Mouse (Mus musculus) kidney, adult 2 months (tissue): ENCODE results near the gene Rpl28. TPM values are rescaled to one million over a fixed set of nuclear protein-coding genes. Genes with fewer than 3 reads are reported as not detected.

ENCODE experiments used
- DNase-seq: peaks from one replicate; pipeline ENCODE4 v3.0.0; 2021
- H3K27ac ChIP-seq: fragments of 200-500 bp; 2 replicates; pipeline ENCODE4 v1.5.1; 2012; ENCODE audit warnings: low read depth, low read length, control low read depth, inconsistent platforms; ENCODE audit not compliant: insufficient read depth
- H3K27me3 ChIP-seq: fragments of 200-500 bp; replicated peaks from 2 replicates; pipeline ENCODE4 v1.6.1; 2012; ENCODE audit warnings: mild to moderate bottlenecking, moderate library complexity, low read length, inconsistent platforms; ENCODE audit not compliant: control insufficient read depth, insufficient read depth
- H3K36me3 ChIP-seq: fragments of 200-500 bp; 2 replicates; pipeline ENCODE4 v1.6.1; 2012; ENCODE audit warnings: mild to moderate bottlenecking, moderate library complexity, low read length, inconsistent platforms; ENCODE audit not compliant: control insufficient read depth, insufficient read depth
- H3K4me1 ChIP-seq: fragments of 200-500 bp; 2 replicates; pipeline ENCODE4 v1.6.1; 2011; ENCODE audit warnings: low read length; ENCODE audit not compliant: control insufficient read depth, insufficient read depth
- H3K4me3 ChIP-seq: fragments of 200-500 bp; 2 replicates; pipeline ENCODE4 v1.5.1; 2011; ENCODE audit warnings: mild to moderate bottlenecking, low read depth, low read length, control low read depth; ENCODE audit not compliant: insufficient read depth
- CTCF ChIP-seq: fragments of 200-500 bp; conservative IDR thresholded peaks from 2 replicates; pipeline ENCODE4 v1.5.1; 2011; ENCODE audit warnings: low read depth, mild to moderate bottlenecking, control low read depth, low read length, moderate library complexity, mixed read lengths; ENCODE audit not compliant: insufficient read depth, insufficient read length
- POLR2A ChIP-seq: fragments of 200-500 bp; IDR thresholded peaks from one replicate; pipeline ENCODE4 v1.6.1; 2011; ENCODE audit warnings: low read depth, low read length, control low read depth
- WGBS: fragments of 180-500 bp; shearing (Covaris S2); methylation state at CpG from one replicate; pipeline ENCODE4 v1.1.7; 2018; 5-methylcytosine and 5-hydroxymethylcytosine counted together
- polyA plus RNA-seq: library from polyadenylated mRNA; depleted of rRNA; stranded (reverse); fragments of >200 nt; gene quantifications from 2 replicates; pipeline ENCODE4 v1.2.3, GENCODE M21; 2012

The Rpl28 gene
- polyA plus RNA-seq, 1 experiment, result 597 TPM

DNA sequence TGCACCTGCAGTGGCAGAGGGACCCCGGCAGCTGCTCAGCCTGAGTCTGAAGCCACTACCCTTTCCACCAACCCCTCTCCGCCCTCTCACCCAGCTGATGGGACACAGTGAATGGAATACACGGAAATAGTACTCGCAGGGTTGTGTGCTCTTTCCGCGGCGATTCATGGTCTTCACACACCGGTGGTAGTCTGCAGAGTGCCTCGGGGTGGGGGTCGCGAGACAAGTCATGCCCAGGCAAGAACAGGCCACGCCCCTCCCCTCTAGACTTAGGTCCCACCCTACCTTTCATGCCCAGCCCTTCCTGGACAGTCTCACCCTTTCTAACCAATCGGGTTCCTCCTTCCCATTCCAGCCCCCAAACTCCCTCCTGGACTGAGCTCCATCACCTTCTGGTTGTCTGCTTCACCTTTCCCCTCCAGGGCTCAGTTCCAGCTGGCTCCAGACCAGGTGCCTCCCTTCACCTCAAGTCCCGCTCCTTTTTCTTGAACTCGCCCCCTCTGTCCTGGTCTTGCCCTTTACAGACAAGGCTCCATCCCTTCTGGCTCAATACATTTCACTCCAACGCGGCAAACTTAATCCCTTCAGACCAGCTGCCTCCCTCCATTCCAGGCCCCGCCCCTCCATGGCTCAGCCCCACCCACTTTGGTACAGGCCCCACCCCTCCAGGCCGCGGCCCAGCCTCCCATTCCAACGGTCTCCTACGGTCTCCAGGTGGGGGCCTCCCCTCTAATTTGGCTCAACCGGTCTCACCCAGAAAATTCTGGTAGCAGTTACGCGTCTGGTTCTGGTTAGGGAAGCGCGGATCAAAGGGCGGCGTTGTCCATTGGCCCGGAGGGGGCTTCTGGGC lies 40.5 kb upstream of the Rpl28 start:
- TF ChIP-seq POLR2A, result no peak
- no peak for TF ChIP-seq CTCF
- Histone ChIP-seq H3K4me1 (peaks cover 5% of the 10 kb centered on the region; the same call in 1 of the 2 replicates), H3K36me3 (no peaks in the 10 kb centered on the region), H3K4me3 (peak overlapping the region; percentile 28), H3K27ac (no peak overlapping the region), H3K27me3 (no peaks in the 10 kb centered on the region)
- DNase-seq, result peak; percentile 58
- 2% methylated on average over 30 of the region's 30 CpGs for WGBS

DNA sequence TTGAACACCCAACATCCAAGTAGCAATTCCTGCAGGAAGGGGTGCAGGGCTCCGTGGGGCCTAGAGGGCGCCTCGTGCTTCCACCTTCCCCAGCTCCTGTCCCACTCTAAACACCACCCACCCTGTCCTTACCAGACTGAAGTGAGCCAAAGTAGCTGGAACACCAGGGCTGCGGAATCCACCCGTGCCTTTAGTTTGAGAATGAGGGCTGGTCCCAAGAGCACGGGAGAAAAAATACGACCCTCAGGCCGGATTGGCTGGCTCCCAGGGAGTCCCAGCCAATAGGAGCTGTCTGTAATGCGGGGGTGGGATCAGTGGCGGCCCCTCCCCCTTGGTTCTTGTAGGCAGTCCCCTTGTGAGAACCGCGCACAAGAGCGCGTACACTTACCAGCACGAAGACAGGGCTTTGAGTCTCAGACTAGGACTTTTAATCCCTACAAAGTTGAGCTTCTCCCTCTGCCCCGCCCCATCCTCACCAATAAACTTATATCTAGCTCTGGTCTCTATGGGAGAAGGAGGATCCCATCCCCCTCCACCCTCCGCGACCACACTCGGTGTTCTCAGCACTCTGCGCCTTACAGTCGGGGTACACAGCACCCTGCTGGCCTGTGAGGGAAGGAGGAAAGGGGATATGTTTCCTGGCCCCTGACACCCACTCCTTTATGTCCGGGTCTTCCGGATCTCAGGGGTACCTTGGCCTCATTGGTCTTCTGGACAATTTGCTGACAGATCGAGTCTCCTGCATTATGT lies 39.7 kb upstream of the Rpl28 start, which contains the start of gene Cox6b2:
TSS of gene Cox6b2 (minus strand) at position 274 of the 750 bp plus-strand sequence.
- DNase-seq, result peak; percentile 83
- TF ChIP-seq CTCF (no peak), POLR2A (no peak)
- WGBS, result 6% methylated on average over 24 of the region's 24 CpGs

GRCm38 (mm10) chr7:4759670-4760069 lies 33.0 kb upstream of the Rpl28 start:
- no peak overlapping the region for H3K4me3 ChIP-seq
- no peaks in the 10 kb centered on the region for H3K27me3 ChIP-seq
- WGBS, result 45% methylated on average over 1 of the region's 1 CpGs
- TF ChIP-seq CTCF (no peak), POLR2A (no peak)
- no peaks in the 10 kb centered on the region for H3K4me1 ChIP-seq
- H3K36me3 ChIP-seq, result no peaks in the 10 kb centered on the region
- H3K27ac ChIP-seq, result no peak overlapping the region
- DNase-seq, result no peak

More for the DNA sequence above, 39.7 kb upstream of the Rpl28 start, which contains the start of gene Cox6b2:
- H3K4me1 ChIP-seq, result peaks cover 5% of the 10 kb centered on the region; the same call in 1 of the 2 replicates
- no peaks in the 10 kb centered on the region for H3K36me3 ChIP-seq
- no peaks in the 10 kb centered on the region for H3K27me3 ChIP-seq
- H3K4me3 ChIP-seq, result peak within 1 kb of the TSS; percentile 28
- H3K27ac ChIP-seq, result no peak within 1 kb of the TSS

DNA sequence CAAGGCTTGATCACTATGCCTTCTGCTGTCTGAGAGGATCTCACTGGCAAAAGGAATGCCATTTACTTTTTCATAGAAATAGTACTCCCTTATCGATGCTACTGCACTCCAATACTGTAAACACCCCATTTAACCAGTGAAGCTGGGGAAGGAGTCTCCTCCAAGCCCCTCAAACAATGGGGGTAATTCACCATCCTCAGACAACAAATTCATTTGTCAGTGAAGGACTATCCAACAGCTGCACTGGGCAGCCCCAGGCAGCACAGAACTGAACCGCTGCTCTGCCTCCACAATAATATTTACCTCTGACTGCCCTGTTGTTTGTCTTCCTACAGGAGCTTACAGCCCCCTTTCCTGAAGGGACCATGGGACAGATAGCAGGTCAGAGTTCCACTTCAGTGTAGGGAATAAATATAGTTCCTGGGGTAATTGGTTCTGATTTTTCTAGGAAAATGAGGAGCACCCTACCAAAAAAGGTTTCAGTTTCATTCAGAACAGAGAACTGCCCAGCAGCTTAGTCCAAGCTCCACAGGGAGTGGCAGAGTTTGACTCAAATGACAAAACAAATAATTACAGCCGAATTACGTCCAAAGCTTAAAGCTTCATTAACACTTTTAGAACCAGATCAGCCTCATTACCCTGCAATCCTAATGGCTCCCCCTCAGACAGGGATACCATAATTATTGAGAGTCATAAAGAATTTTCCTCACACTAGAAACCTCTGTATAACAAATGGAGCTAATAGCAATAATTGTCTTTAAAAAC lies 27.5 kb upstream of the Rpl28 start:
- H3K4me3 ChIP-seq, result no peak overlapping the region
- TF ChIP-seq CTCF (no peak), POLR2A (no peak)

DNA sequence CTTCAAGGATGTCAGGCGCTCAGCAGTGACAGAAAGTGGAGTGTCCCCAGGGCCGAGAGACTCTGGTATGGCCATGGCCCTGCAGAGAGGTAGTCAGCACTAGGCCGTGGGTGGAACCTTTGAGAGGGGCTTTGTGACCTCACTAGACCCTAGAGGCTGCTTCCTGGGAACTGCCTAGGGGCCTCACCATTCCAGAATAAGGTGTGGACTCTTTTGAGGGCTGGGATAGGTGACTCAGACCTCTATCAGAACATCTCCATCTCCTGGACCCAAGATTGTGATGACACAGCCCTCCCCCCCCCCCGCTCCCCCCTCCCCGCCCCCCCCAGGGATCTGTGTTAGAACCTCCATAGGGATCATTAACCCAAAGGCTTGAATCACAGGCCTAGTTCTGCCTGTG lies 21.5 kb upstream of the Rpl28 start, which contains the start of gene Fam71e2:
TSS of gene Fam71e2 (minus strand) at position 101 of the 400 bp plus-strand sequence.
- Histone ChIP-seq H3K4me3 (no peak within 1 kb of the TSS), H3K4me1 (no peaks in the 10 kb centered on the region), H3K36me3 (no peaks in the 10 kb centered on the region), H3K27me3 (no peaks in the 10 kb centered on the region), H3K27ac (no peak within 1 kb of the TSS)
- TF ChIP-seq CTCF (no peak), POLR2A (no peak)
- WGBS, result 77% methylated on average over 4 of the region's 5 CpGs
- no peak for DNase-seq

More for the DNA sequence above, 27.5 kb upstream of the Rpl28 start:
- Histone ChIP-seq H3K27ac (no peak overlapping the region), H3K36me3 (no peaks in the 10 kb centered on the region), H3K27me3 (no peaks in the 10 kb centered on the region), H3K4me1 (no peaks in the 10 kb centered on the region)
- DNase-seq, result no peak
- WGBS, result 25% methylated on average over 4 of the region's 4 CpGs

GRCm38 (mm10) chr7:4776131-4776530 lies 16.5 kb upstream of the Rpl28 start:
- Histone ChIP-seq H3K4me1 (no peaks in the 10 kb centered on the region), H3K27ac (no peak overlapping the region), H3K4me3 (no peak overlapping the region), H3K27me3 (no peaks in the 10 kb centered on the region), H3K36me3 (no peaks in the 10 kb centered on the region)
- WGBS, result 57% methylated on average over 10 of the region's 10 CpGs
- no peak for TF ChIP-seq POLR2A
- TF ChIP-seq CTCF, result no peak
- no peak for DNase-seq
